Mouse (Mus musculus) stomach, postnatal 0 days (tissue): ENCODE measurements around the gene Smu1. TPM values are rescaled to one million over a fixed set of nuclear protein-coding genes. Genes with fewer than 3 reads are reported as not detected.
"Not testable (repeated sequence)": the region's sequence is repeated elsewhere in the genome, so short reads cannot be mapped to it uniquely, and the experiment has no call there.

Experiments used
- ATAC-seq: fragments of 200-750 bp; cut with Nextera tagmentation; 2 replicates; pipeline ENCODE4 v1.8.0; 2017; ENCODE audit not compliant: low FRiP score, low TSS enrichment
- DNase-seq: peaks from one replicate; pipeline ENCODE4 v3.0.0-alpha.2; 2016; ENCODE audit warnings: low spot score
- H3K27ac ChIP-seq: fragments of 300-500 bp; sonication (generic); replicated peaks from 2 replicates; pipeline ENCODE4 v1.5.1; 2014; ENCODE audit warnings: mild to moderate bottlenecking, control low read depth
- H3K27me3 ChIP-seq: fragments of 300-500 bp; sonication (generic); 2 replicates; pipeline ENCODE4 v1.6.1; 2014; ENCODE audit warnings: low read length; ENCODE audit not compliant: control insufficient read depth, insufficient read depth
- H3K36me3 ChIP-seq: fragments of 300-500 bp; sonication (generic); 2 replicates; pipeline ENCODE4 v1.6.1; 2014; ENCODE audit warnings: low read length, mixed read lengths; ENCODE audit not compliant: control insufficient read depth, insufficient read depth
- H3K4me1 ChIP-seq: fragments of 300-500 bp; sonication (generic); replicated peaks from 2 replicates; pipeline ENCODE4 v1.6.1; 2014; ENCODE audit warnings: antibody characterized with exemption; ENCODE audit not compliant: control insufficient read depth, insufficient read depth
- H3K4me2 ChIP-seq: fragments of 300-500 bp; sonication (generic); replicated peaks from 2 replicates; pipeline ENCODE4 v1.6.1; 2014; ENCODE audit warnings: low read depth, mild to moderate bottlenecking, control low read depth, moderate library complexity
- H3K4me3 ChIP-seq: fragments of 300-500 bp; sonication (generic); 2 replicates; pipeline ENCODE4 v1.5.1; 2014; ENCODE audit warnings: low read depth, low read length, control low read depth
- H3K9ac ChIP-seq: fragments of 300-500 bp; sonication (generic); 2 replicates; pipeline ENCODE4 v1.6.1; 2014; ENCODE audit warnings: mild to moderate bottlenecking, low read length, control low read depth, mixed read lengths
- H3K9me3 ChIP-seq: fragments of 300-500 bp; sonication (generic); 2 replicates; pipeline ENCODE4 v1.6.1; 2016; ENCODE audit warnings: low read length; ENCODE audit not compliant: control insufficient read depth
- CTCF ChIP-seq: IDR thresholded peaks from 2 replicates; pipeline ENCODE4 v1.5.1; 2016; ENCODE audit warnings: antibody characterized with exemption, low read depth, mild to moderate bottlenecking, moderate library complexity
- EP300 ChIP-seq: optimal IDR thresholded peaks from 2 replicates; pipeline ENCODE3; 2016; ENCODE audit warnings: antibody characterized with exemption
- WGBS: fragments of 180-500 bp; shearing (Covaris S2); extraction: QIAGEN DNeasy Blood & Tissue Kit; methylation state at CpG from one replicate; pipeline ENCODE4 v1.1.7; 2014; 5-methylcytosine and 5-hydroxymethylcytosine counted together
- polyA plus RNA-seq: library from polyadenylated mRNA; unstranded; fragments of >200 nt; fragmentation: Nextera tagmentation; extraction: Ambion mirVana; gene quantifications from 2 replicates; pipeline ENCODE4 v1.2.1, GENCODE M21; 2015

The Smu1 gene
- polyA plus RNA-seq, result 79.9 and 80.9 TPM in 2 replicates

- under 1% methylated on average over 40 of the region's 40 CpGs for WGBS
- Histone ChIP-seq H3K9me3 (no peaks in the 10 kb centered on the region), H3K36me3 (peaks cover 10% of the 10 kb centered on the region; the same call in 1 of the 2 replicates), H3K9ac (peak within 1 kb of the TSS; percentile 85), H3K4me2 (peak within 1 kb of the TSS; percentile 62), H3K27me3 (no peaks in the 10 kb centered on the region), H3K4me3 (peak within 1 kb of the TSS; percentile 79), H3K27ac (peak within 1 kb of the TSS; percentile 78), H3K4me1 (no peaks in the 10 kb centered on the region)
- DNase-seq, result peak; percentile 99
- no peak for TF ChIP-seq EP300
- no peak for TF ChIP-seq CTCF
- ATAC-seq, result peak; percentile 98
Observed at GRCm38 (mm10) chr4:40757780-40758420, at the start of gene Smu1. Smu1 (minus strand) TSS chr4:40757923.

DNA sequence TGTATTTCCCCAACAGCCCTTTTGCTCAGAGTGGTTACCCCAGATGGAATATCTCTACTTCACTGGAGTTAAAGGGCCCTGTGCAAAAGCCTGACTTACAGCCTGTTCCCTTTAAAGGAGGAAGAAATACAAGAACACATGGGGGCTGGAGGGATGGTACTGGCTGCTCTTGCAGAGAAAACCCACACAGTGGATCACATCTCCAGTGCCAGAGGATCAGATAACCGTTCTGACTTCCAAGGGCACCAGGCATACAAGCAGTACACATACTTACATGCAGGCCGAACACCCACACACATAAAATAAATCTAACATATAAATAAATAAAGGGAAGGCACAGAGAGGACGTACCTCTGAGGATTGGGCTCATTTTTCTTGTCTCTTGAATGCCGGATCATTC is 49.7 kb upstream of the Smu1 start:
- no peak overlapping the region for H3K4me3 ChIP-seq

DNA sequence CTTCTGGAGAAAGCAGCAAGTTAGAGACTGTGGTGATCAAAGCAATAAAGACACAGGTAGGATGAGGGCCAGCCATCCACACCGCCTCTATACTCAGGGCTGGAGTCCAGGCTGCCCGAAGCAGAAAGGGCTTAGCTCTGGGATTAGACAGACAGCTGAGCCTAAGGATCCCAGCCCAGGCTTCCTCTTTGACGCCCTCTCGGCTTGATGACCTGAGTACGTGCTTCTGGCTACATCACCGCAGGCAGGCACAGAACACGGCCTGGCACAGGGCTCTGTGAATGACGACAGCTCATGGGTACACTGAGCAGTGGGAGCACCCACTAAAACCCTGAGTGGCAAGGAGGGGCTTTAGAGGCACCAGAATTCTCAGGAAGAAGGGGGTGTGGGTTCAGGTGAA is 47.7 kb upstream of the Smu1 start:
- ATAC-seq, result no peak
- Histone ChIP-seq H3K27ac (no peak overlapping the region), H3K27me3 (no peaks in the 10 kb centered on the region), H3K4me1 (no peaks in the 10 kb centered on the region), H3K36me3 (peaks cover 12% of the 10 kb centered on the region), H3K9me3 (no peaks in the 10 kb centered on the region), H3K4me3 (no peak overlapping the region), H3K4me2 (no peak overlapping the region), H3K9ac (no peak overlapping the region)
- no peak for DNase-seq
- 87% methylated on average over 8 of the region's 8 CpGs for WGBS
- TF ChIP-seq EP300 (no peak), CTCF (no peak)

More for the DNA sequence above, 49.7 kb upstream of the Smu1 start:
- no peaks in the 10 kb centered on the region for H3K4me1 ChIP-seq
- H3K27ac ChIP-seq, result no peak overlapping the region
- TF ChIP-seq CTCF (no peak), EP300 (no peak)
- DNase-seq (no peak), ATAC-seq (no peak)
- no peaks in the 10 kb centered on the region for H3K9me3 ChIP-seq
- H3K9ac ChIP-seq, result no peak overlapping the region
- peaks cover 19% of the 10 kb centered on the region for H3K36me3 ChIP-seq
- no peaks in the 10 kb centered on the region for H3K27me3 ChIP-seq
- H3K4me2 ChIP-seq, result no peak overlapping the region
- 79% methylated on average over 4 of the region's 4 CpGs for WGBS

GRCm38 (mm10) chr4:40802787-40803186 is 45.1 kb upstream of the Smu1 start:
- WGBS, result 80% methylated on average over 3 of the region's 3 CpGs

GRCm38 (mm10) chr4:40801908-40802307 is 44.2 kb upstream of the Smu1 start:
- Histone ChIP-seq H3K9me3 (no peaks in the 10 kb centered on the region), H3K27ac (peak overlapping the region; percentile 69), H3K4me2 (no peak overlapping the region), H3K27me3 (no peaks in the 10 kb centered on the region), H3K4me3 (no peak overlapping the region), H3K36me3 (peaks cover 7% of the 10 kb centered on the region), H3K4me1 (no peaks in the 10 kb centered on the region), H3K9ac (no peak overlapping the region)
- 66% methylated on average over 4 of the region's 4 CpGs for WGBS
- no peak for TF ChIP-seq EP300
- peak; percentile 33; the same call in 1 of the 2 replicates for ATAC-seq
- no peak for DNase-seq

More at GRCm38 (mm10) chr4:40802787-40803186, 45.1 kb upstream of the Smu1 start:
- TF ChIP-seq CTCF (no peak), EP300 (no peak)
- H3K4me1 ChIP-seq, result no peaks in the 10 kb centered on the region
- ATAC-seq (no peak), DNase-seq (no peak)
- H3K4me3 ChIP-seq, result no peak overlapping the region
- H3K27me3 ChIP-seq, result no peaks in the 10 kb centered on the region
- H3K27ac ChIP-seq, result peak overlapping the region; percentile 69
- no peak overlapping the region for H3K9ac ChIP-seq
- no peaks in the 10 kb centered on the region for H3K9me3 ChIP-seq
- H3K4me2 ChIP-seq, result no peak overlapping the region
- peaks cover 7% of the 10 kb centered on the region for H3K36me3 ChIP-seq

DNA sequence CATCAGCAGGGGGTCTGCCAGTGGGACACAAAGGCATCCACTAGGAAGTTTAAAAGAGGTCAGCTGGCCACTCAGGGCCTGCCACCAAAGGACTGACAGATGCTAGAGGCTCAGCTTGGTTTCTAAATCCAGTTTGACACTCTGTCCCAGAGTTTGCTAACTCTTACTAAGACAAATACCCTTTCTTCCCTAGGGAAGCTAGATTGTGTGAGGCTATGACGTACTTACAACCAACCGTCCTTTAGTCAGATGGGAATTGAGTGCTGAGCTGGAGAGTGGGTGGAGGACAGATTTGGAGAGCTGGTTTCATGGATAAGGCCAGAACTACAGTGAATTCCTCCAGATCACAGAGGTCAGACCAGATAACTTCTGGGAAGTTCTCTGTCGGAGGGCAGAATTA is 43.1 kb upstream of the Smu1 start:
- ATAC-seq, result no peak
- TF ChIP-seq EP300 (no peak), CTCF (no peak)
- no peaks in the 10 kb centered on the region for H3K27me3 ChIP-seq
- H3K36me3 ChIP-seq, result peaks cover 5% of the 10 kb centered on the region
- WGBS, result 79% methylated on average over 3 of the region's 3 CpGs
- no peak for DNase-seq
- H3K9me3 ChIP-seq, result no peaks in the 10 kb centered on the region
- no peak overlapping the region for H3K4me2 ChIP-seq
- H3K4me1 ChIP-seq, result no peaks in the 10 kb centered on the region
- no peak overlapping the region for H3K27ac ChIP-seq
- H3K9ac ChIP-seq, result no peak overlapping the region
- H3K4me3 ChIP-seq, result no peak overlapping the region

- H3K4me2 ChIP-seq, H3K4me3 ChIP-seq, H3K27me3 ChIP-seq, H3K36me3 ChIP-seq, H3K9ac ChIP-seq, H3K4me1 ChIP-seq, H3K9me3 ChIP-seq, DNase-seq: not testable (repeated sequence)
- 100% methylated on average over 1 of the region's 2 CpGs for WGBS
- H3K27ac ChIP-seq, result peak overlapping the region; percentile 40
- peak; percentile 86 for ATAC-seq
Observed at GRCm38 (mm10) chr4:40798833-40799555, 41.3 kb upstream of the Smu1 start.
